Mouse (Mus musculus): ENCODE results near the gene Atp5h. TPM values are rescaled to one million over a fixed set of nuclear protein-coding genes. Genes with fewer than 3 reads are reported as not detected.

The Atp5h gene
- polyA plus RNA-seq, 1 experiment from 2014 or later = 688 TPM

DNA sequence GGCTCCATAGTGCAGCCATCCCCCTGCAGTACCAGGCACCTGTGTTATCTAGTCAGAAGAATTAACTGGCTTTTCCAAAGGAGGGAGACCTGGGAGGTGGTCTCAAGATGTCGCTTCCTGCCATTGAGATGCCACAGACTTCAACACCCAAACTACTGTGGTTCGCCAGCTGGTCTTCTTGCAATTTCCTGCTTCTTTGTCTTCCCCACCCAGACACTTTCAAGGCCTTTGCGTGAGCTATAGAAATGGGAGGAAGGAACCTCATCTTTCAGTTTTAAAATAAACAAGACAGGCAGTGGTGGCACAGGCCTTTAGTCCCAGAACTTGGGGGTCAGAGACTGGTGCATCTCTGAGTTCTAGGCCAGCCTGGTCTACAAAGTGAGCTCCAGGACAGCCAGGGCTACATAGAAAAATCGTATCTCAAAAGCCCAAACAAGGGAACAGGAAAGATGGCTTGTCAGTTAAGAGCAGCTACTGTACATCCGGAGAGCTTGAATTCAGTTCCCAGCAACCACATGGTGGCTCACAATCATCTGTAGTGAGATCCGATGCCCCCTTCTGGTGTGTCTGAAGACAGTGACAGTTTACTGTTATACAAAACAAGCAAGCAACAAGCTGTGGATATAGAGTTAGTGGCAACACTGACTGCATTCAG is 11.4 kb downstream of the Atp5h start:
- no peak overlapping the region for H3K9ac ChIP-seq (replicated peaks; ENCODE audit: low read depth, low read length)
- no peak for ATAC-seq
- peaks cover 30% of the 10 kb centered on the region for H3K4me1 ChIP-seq (replicated peaks; ENCODE audit: control insufficient read depth, insufficient read depth, low read length)
- H3K27ac ChIP-seq (ENCODE audit: low read length) = no peak overlapping the region
- H3K36me3 ChIP-seq (ENCODE audit: control insufficient read depth, insufficient read depth) = no peaks in the 10 kb centered on the region
- H3K4me2 ChIP-seq (ENCODE audit: low read length) = no peak overlapping the region
- H3K27me3 ChIP-seq (replicated peaks; ENCODE audit: control insufficient read depth, insufficient read depth, low read length) = no peaks in the 10 kb centered on the region
- WGBS = 66% methylated on average over 6 of the region's 6 CpGs
- H3K4me3 ChIP-seq (replicated peaks; ENCODE audit: low read length) = no peak overlapping the region
- H3K9me3 ChIP-seq (ENCODE audit: control insufficient read depth, low read length) = no peaks in the 10 kb centered on the region

DNA sequence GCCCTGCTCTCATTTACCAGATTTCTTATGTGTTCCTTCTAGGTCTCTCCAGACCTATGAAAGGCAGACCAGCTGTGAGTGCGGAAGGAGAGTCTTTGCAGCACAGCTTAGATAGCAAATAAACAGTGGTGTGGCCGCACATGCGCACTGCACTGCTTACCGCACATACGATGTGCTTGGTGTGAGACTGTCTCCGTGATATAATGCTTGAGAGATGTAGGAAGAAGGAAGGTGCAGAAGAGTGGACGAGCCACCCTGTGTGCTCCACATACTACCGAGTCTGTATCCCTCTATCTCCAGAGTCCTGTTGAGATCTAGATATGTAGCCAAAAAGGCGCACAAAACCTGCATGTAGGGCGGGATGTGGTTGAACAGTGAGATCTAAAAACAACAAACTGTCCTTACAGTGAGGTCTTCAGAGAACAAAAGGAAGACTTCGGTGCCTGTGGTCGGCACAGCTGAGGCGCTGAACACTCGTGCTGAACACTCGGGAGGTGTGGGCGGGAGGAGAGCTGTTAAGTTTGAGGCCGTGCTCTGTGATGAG is 12.8 kb downstream of the Atp5h start:
- Histone ChIP-seq H3K27me3 (replicated peaks; ENCODE audit: control insufficient read depth, insufficient read depth, low read length) (no peaks in the 10 kb centered on the region), H3K4me1 (replicated peaks; ENCODE audit: control insufficient read depth, insufficient read depth, low read length) (peaks cover 29% of the 10 kb centered on the region), H3K9ac (replicated peaks; ENCODE audit: low read depth, low read length) (no peak overlapping the region), H3K36me3 (ENCODE audit: control insufficient read depth, insufficient read depth) (no peaks in the 10 kb centered on the region), H3K9me3 (ENCODE audit: control insufficient read depth, low read length) (no peaks in the 10 kb centered on the region), H3K4me2 (ENCODE audit: low read length) (no peak overlapping the region), H3K27ac (ENCODE audit: low read length) (no peak overlapping the region), H3K4me3 (replicated peaks; ENCODE audit: low read length) (no peak overlapping the region)
- 93% methylated on average over 17 of the region's 17 CpGs for WGBS
- ATAC-seq = no peak

DNA sequence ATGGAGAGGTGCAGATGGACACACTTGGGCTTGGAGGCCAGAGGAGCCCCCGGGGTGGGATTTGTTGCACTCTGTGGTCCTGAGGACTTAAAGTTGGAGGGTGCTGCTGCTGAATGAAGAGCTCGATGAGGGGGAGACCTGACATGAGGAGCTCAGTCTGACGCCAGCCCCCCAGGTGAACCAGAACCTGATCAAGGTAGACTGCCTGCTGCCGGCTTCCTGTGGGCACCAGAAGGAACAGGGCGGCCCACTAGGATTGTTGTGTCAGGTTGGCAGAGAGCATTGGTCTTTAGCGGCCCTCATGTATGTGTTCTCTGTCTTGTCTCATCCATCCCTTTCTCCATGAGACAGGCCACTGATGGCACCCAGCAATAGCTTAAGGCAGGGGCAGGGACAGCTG is 14.0 kb downstream of the Atp5h start:
- H3K4me1 ChIP-seq (replicated peaks; ENCODE audit: control insufficient read depth, insufficient read depth, low read length) = peaks cover 28% of the 10 kb centered on the region
- 93% methylated on average over 6 of the region's 6 CpGs for WGBS

DNA sequence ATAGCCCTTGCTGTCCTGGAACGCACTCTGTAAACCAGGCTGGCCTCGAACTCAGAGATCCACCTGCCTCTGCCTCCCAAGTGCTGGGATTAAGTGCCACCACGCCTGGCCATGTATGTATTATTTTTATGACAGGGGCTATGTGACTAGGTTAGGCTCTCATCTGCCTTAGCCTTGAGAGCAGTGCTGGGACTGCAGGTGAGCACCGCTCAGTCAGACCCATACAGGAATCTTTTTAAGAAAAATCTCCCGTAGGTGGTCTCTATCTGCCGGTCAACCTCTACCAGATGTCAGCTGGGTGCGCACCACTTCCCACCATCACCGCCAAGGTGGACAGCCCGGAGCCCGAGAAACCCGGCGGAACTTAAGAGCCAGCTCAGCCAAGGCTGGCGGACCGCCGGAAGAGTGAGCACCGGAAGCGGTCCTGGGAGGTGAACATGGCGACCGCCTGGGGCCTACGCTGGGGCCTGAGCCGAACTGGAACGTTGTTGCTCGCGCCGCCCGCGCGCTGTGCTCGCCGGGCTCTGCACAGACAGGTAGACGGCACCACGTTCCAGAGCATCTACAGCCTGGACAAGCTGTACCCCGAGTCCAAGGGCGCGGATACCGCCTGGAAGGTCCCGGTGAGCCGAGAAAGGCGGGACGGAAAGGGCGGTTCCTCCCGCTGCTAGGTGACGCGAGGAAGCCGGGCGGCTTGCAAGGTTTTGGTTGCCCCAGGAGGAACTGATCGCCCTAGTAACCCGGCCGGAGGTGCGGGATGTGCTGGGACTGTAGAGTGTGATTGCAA is 16.2 kb downstream of the Atp5h start, which contains the start of gene Mrpl58:
Mrpl58 (plus strand) TSS at position 415 of the 787 bp plus-strand sequence.
- H3K4me2 ChIP-seq (ENCODE audit: low read length) = peak within 1 kb of the TSS; percentile 87
- 2% methylated on average over 50 of the region's 50 CpGs for WGBS
- ATAC-seq = peak; percentile 87
- no peaks in the 10 kb centered on the region for H3K27me3 ChIP-seq (replicated peaks; ENCODE audit: control insufficient read depth, insufficient read depth, low read length)
- H3K4me1 ChIP-seq (replicated peaks; ENCODE audit: control insufficient read depth, insufficient read depth, low read length) = peaks cover 19% of the 10 kb centered on the region
- no peaks in the 10 kb centered on the region for H3K9me3 ChIP-seq (ENCODE audit: control insufficient read depth, low read length)
- peak within 1 kb of the TSS; percentile 81 for H3K4me3 ChIP-seq (replicated peaks; ENCODE audit: low read length)
- peak within 1 kb of the TSS; percentile 84 for H3K27ac ChIP-seq (ENCODE audit: low read length)
- no peaks in the 10 kb centered on the region for H3K36me3 ChIP-seq (ENCODE audit: control insufficient read depth, insufficient read depth)
- H3K9ac ChIP-seq (replicated peaks; ENCODE audit: low read depth, low read length) = peak within 1 kb of the TSS; percentile 96

More for the DNA sequence above, 14.0 kb downstream of the Atp5h start:
- no peak for ATAC-seq
- no peaks in the 10 kb centered on the region for H3K27me3 ChIP-seq (replicated peaks; ENCODE audit: control insufficient read depth, insufficient read depth, low read length)
- no peak overlapping the region for H3K27ac ChIP-seq (ENCODE audit: low read length)
- no peak overlapping the region for H3K9ac ChIP-seq (replicated peaks; ENCODE audit: low read depth, low read length)
- no peak overlapping the region for H3K4me3 ChIP-seq (replicated peaks; ENCODE audit: low read length)
- no peaks in the 10 kb centered on the region for H3K9me3 ChIP-seq (ENCODE audit: control insufficient read depth, low read length)
- H3K36me3 ChIP-seq (ENCODE audit: control insufficient read depth, insufficient read depth) = no peaks in the 10 kb centered on the region
- no peak overlapping the region for H3K4me2 ChIP-seq (ENCODE audit: low read length)

DNA sequence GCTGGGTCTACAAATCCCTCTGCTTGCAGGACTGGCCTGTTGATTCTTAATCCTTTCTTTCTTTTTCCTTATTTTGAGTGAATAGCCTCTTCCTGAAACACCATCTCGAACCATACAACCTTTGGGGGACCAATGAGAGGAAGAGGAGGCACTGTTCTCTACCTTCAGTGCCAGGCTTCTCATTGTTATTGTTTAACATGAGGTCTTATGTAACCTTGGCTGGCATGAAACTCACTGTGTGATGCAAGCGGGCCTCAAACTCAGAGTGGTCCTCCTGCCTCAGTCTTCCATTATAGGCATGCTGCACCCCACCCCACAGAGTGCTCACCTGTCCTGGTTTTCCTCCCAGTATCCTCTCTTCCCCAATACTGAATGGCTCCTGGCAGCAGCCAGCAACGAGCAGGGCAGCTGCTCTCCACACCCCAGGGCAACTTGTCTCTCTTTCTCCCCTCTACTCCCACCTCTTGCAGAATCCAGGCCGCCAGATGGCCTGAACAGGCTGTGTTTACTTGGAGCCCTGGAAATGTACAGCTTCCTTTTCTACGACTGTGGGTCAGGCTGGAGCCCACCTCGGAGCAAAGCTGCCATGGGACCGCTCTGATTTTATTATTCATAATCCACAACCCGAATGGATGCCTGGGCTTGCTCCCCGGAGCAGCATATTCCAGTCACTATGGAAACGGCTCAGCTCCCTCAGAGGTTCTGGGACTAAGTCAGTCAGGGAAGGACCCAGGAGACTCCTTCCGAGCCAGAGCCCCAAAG is 19.0 kb downstream of the Atp5h start:
- Histone ChIP-seq H3K4me2 (ENCODE audit: low read length) (no peak overlapping the region), H3K27me3 (replicated peaks; ENCODE audit: control insufficient read depth, insufficient read depth, low read length) (no peaks in the 10 kb centered on the region), H3K27ac (ENCODE audit: low read length) (no peak overlapping the region; the same call in 1 of the 2 replicates), H3K9me3 (ENCODE audit: control insufficient read depth, low read length) (no peaks in the 10 kb centered on the region), H3K9ac (replicated peaks; ENCODE audit: low read depth, low read length) (no peak overlapping the region), H3K4me3 (replicated peaks; ENCODE audit: low read length) (no peak overlapping the region), H3K4me1 (replicated peaks; ENCODE audit: control insufficient read depth, insufficient read depth, low read length) (peaks cover 19% of the 10 kb centered on the region), H3K36me3 (ENCODE audit: control insufficient read depth, insufficient read depth) (0 out of 2 replicates have a peak, but pooled peaks cover under 1% of the 10 kb centered on the region)
- 44% methylated on average over 11 of the region's 11 CpGs for WGBS
- ATAC-seq = 0 out of 2 replicates have a peak, but pooled peaks have one; percentile 35

DNA sequence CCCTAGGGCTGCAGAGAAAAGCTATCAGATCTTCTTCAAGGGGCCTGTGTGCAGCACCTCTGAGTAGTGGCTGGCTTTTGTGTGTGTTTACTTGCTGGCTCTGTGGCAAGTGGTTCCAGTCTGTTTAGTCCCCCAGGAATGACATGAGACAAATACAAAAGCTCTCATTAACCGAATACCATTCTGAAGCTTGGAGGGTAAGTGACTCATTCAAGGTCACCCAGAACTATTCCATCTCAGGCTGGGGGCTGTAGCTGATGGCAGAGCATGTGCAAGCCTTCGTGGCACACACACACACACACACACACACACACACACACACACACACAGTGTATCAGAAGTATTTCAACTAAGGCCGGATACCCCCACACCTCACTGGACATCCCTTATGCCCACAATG is 19.6 kb downstream of the Atp5h start:
- ATAC-seq = no peak
- peaks cover 19% of the 10 kb centered on the region for H3K4me1 ChIP-seq (replicated peaks; ENCODE audit: control insufficient read depth, insufficient read depth, low read length)
- H3K27ac ChIP-seq (ENCODE audit: low read length) = no peak overlapping the region
- no peak overlapping the region for H3K4me3 ChIP-seq (replicated peaks; ENCODE audit: low read length)
- H3K36me3 ChIP-seq (ENCODE audit: control insufficient read depth, insufficient read depth) = 0 out of 2 replicates have a peak, but pooled peaks cover 4% of the 10 kb centered on the region
- no peak overlapping the region for H3K9ac ChIP-seq (replicated peaks; ENCODE audit: low read depth, low read length)
- H3K27me3 ChIP-seq (replicated peaks; ENCODE audit: control insufficient read depth, insufficient read depth, low read length) = no peaks in the 10 kb centered on the region
- H3K9me3 ChIP-seq (ENCODE audit: control insufficient read depth, low read length) = no peaks in the 10 kb centered on the region
- 71% methylated on average over 3 of the region's 3 CpGs for WGBS
- no peak overlapping the region for H3K4me2 ChIP-seq (ENCODE audit: low read length)

DNA sequence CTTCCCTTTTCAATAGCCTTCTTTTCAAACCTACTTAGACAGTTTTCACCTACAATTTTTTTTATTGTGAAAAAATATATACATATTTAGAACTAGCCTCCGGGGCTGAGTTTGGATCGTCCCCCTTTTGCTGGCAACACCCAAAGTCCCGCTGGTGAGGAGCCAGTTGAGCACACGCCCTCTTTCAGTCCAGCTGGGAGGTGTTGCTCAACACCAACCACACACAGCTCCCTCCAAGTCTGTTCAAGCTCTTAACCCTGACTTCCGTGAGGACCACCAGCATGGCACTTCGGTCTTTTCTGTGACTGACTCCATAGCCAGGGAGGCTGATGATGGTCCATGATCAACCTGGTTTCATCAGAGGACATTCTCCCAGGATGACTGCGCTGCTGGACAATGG is 21.7 kb downstream of the Atp5h start:
- Histone ChIP-seq H3K27me3 (replicated peaks; ENCODE audit: control insufficient read depth, insufficient read depth, low read length) (no peaks in the 10 kb centered on the region), H3K36me3 (ENCODE audit: control insufficient read depth, insufficient read depth) (peaks cover 8% of the 10 kb centered on the region), H3K4me2 (ENCODE audit: low read length) (no peak overlapping the region), H3K4me1 (replicated peaks; ENCODE audit: control insufficient read depth, insufficient read depth, low read length) (peaks cover 7% of the 10 kb centered on the region; the same call in 1 of the 2 replicates), H3K4me3 (replicated peaks; ENCODE audit: low read length) (no peak overlapping the region), H3K9ac (replicated peaks; ENCODE audit: low read depth, low read length) (no peak overlapping the region), H3K9me3 (ENCODE audit: control insufficient read depth, low read length) (no peaks in the 10 kb centered on the region), H3K27ac (ENCODE audit: low read length) (no peak overlapping the region)
- WGBS = 85% methylated on average over 7 of the region's 7 CpGs
- no peak for ATAC-seq

DNA sequence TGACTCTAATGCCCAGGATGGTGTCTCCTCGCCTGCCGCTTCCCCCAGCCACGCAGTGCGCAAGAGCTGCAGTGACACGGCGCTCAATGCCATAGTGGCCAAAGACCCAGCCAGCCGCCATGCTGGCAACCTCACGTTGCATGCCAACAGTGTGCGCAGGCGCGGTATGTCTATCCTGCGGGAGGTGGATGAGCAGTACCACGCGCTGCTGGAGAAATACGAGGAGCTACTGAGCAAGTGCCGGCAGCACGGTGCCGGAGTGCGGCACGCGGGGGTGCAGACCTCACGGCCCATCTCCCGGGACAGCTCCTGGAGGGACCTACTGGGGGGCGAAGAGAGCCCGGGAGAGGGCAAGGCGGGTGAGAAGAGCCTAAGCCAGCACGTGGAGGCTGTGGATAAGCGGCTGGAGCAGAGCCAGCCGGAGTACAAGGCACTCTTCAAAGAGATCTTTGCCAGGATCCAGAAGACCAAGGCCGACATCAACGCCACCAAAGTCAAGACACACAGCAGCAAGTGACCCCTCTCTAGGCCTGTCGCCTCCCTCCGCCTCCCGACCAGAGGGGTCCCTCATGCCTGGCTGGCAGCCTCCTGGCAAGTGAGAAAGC is 25.9 kb downstream of the Atp5h start:
- H3K4me1 ChIP-seq (replicated peaks; ENCODE audit: control insufficient read depth, insufficient read depth, low read length) = no peaks in the 10 kb centered on the region
- no peak overlapping the region for H3K4me2 ChIP-seq (ENCODE audit: low read length)
- H3K9ac ChIP-seq (replicated peaks; ENCODE audit: low read depth, low read length) = no peak overlapping the region
- H3K9me3 ChIP-seq (ENCODE audit: control insufficient read depth, low read length) = no peaks in the 10 kb centered on the region
- WGBS = 74% methylated on average over 34 of the region's 34 CpGs
- no peaks in the 10 kb centered on the region for H3K27me3 ChIP-seq (replicated peaks; ENCODE audit: control insufficient read depth, insufficient read depth, low read length)
- no peak overlapping the region for H3K27ac ChIP-seq (ENCODE audit: low read length)
- ATAC-seq = no peak
- H3K36me3 ChIP-seq (ENCODE audit: control insufficient read depth, insufficient read depth) = peaks cover 21% of the 10 kb centered on the region
- no peak overlapping the region for H3K4me3 ChIP-seq (replicated peaks; ENCODE audit: low read length)
